In genomic region chr12:46818856-46819347, GRCm38 (mm10) we compare ENCODE assay signal across 8 mouse cellular contexts. TPM values are rescaled to one million over a fixed set of nuclear protein-coding genes. Genes with fewer than 3 reads are reported as not detected.
DNase-seq lines count a peak whose midpoint lies in the region; ATAC-seq and TF ChIP-seq lines count a peak whose summit lies in the region.

Gene Nova1, minus strand, starts transcription at chr12:46818929.

- peak; percentile 38 for ATAC-seq in heart, embryonic 13.5 days (ENCODE audit: extremely low read depth, insufficient number of reproducible peaks, low FRiP score, low TSS enrichment)
- peak; percentile 77 for ATAC-seq in kidney, postnatal 0 days (replicated peaks; ENCODE audit: low FRiP score, low read depth)
- peak; percentile 65 for ATAC-seq in liver, embryonic 11.5 days (replicated peaks; ENCODE audit: low FRiP score)
- peak; percentile 90 for ATAC-seq in neural tube, embryonic 13.5 days (ENCODE audit: low read depth)

- H3K36me3 ChIP-seq in forebrain, embryonic 10.5 days (replicated peaks), result no peaks in the 10 kb centered on the region
- H3K36me3 ChIP-seq in heart, embryonic 13.5 days, result no peaks in the 10 kb centered on the region
- H3K36me3 ChIP-seq in kidney, postnatal 0 days (ENCODE audit: insufficient read depth, low read length), result no peaks in the 10 kb centered on the region
- H3K36me3 ChIP-seq in liver, embryonic 11.5 days (ENCODE audit: control insufficient read depth, insufficient read depth, low read length), result no peaks in the 10 kb centered on the region
- no peaks in the 10 kb centered on the region for H3K36me3 ChIP-seq in neural tube, embryonic 13.5 days

- H3K9ac ChIP-seq in heart, embryonic 13.5 days, result peak within 1 kb of the TSS; percentile 89
- peak within 1 kb of the TSS; percentile 72 for H3K9ac ChIP-seq in kidney, postnatal 0 days (ENCODE audit: low read depth, low read length)
- H3K9ac ChIP-seq in liver, embryonic 11.5 days (ENCODE audit: low read depth, low read length), result peak within 1 kb of the TSS; percentile 76
- peak within 1 kb of the TSS; percentile 98 for H3K9ac ChIP-seq in neural tube, embryonic 13.5 days

- peaks cover 25% of the 10 kb centered on the region for H3K4me1 ChIP-seq in forebrain, embryonic 10.5 days
- H3K4me1 ChIP-seq in heart, embryonic 13.5 days, result peaks cover 5% of the 10 kb centered on the region
- H3K4me1 ChIP-seq in kidney, postnatal 0 days (replicated peaks; ENCODE audit: insufficient read depth, low read length), result no peaks in the 10 kb centered on the region
- no peaks in the 10 kb centered on the region for H3K4me1 ChIP-seq in liver, embryonic 11.5 days (replicated peaks; ENCODE audit: control insufficient read depth, insufficient read depth, low read length)
- no peaks in the 10 kb centered on the region; the same call in 1 of the 2 replicates for H3K4me1 ChIP-seq in neural tube, embryonic 13.5 days (replicated peaks)

- peak within 1 kb of the TSS; percentile 90 for H3K4me3 ChIP-seq in forebrain, embryonic 10.5 days
- H3K4me3 ChIP-seq in heart, embryonic 13.5 days, result peak within 1 kb of the TSS; percentile 87
- H3K4me3 ChIP-seq in kidney, postnatal 0 days (replicated peaks; ENCODE audit: low read depth, low read length), result peak within 1 kb of the TSS; percentile 73
- H3K4me3 ChIP-seq in liver, embryonic 11.5 days (ENCODE audit: low read depth, low read length), result peak within 1 kb of the TSS; percentile 78
- H3K4me3 ChIP-seq in neural tube, embryonic 13.5 days, result peak within 1 kb of the TSS; percentile 81

- H3K27me3 ChIP-seq in forebrain, embryonic 10.5 days (ENCODE audit: poor library complexity, severe bottlenecking), result no peaks in the 10 kb centered on the region
- no peaks in the 10 kb centered on the region for H3K27me3 ChIP-seq in heart, embryonic 13.5 days (replicated peaks)
- peaks cover 6% of the 10 kb centered on the region; the same call in 1 of the 2 replicates for H3K27me3 ChIP-seq in kidney, postnatal 0 days (ENCODE audit: insufficient read depth, low read length)
- peaks cover 8% of the 10 kb centered on the region; the same call in 1 of the 2 replicates for H3K27me3 ChIP-seq in liver, embryonic 11.5 days (replicated peaks; ENCODE audit: control insufficient read depth, insufficient read depth, low read length)
- H3K27me3 ChIP-seq in neural tube, embryonic 13.5 days, result no peaks in the 10 kb centered on the region

- H3K9me3 ChIP-seq in forebrain, embryonic 10.5 days, result no peaks in the 10 kb centered on the region
- H3K9me3 ChIP-seq in heart, embryonic 13.5 days, result no peaks in the 10 kb centered on the region
- H3K9me3 ChIP-seq in kidney, postnatal 0 days (replicated peaks; ENCODE audit: low read length), result no peaks in the 10 kb centered on the region
- no peaks in the 10 kb centered on the region for H3K9me3 ChIP-seq in liver, embryonic 11.5 days (ENCODE audit: control insufficient read depth, low read length)
- no peaks in the 10 kb centered on the region for H3K9me3 ChIP-seq in neural tube, embryonic 13.5 days

- no peak for TF ChIP-seq CTCF in kidney, postnatal 0 days (IDR thresholded peaks at IDR 0.05; ENCODE audit: low read depth)

- under 1% methylated on average over 55 of the region's 68 CpGs for WGBS in forebrain, embryonic 10.5 days
- WGBS in heart, embryonic 13.5 days, result 0% methylated on average over 25 of the region's 68 CpGs
- WGBS in kidney, postnatal 0 days, result under 1% methylated on average over 22 of the region's 68 CpGs
- under 1% methylated on average over 22 of the region's 68 CpGs for WGBS in liver, embryonic 11.5 days
- WGBS in neural tube, embryonic 13.5 days, result under 1% methylated on average over 35 of the region's 68 CpGs

- H3K27ac ChIP-seq in forebrain, embryonic 10.5 days, result peak within 1 kb of the TSS; percentile 99
- peak within 1 kb of the TSS; percentile 79 for H3K27ac ChIP-seq in heart, embryonic 13.5 days (replicated peaks)
- peak within 1 kb of the TSS; percentile 44; the same call in 1 of the 2 replicates for H3K27ac ChIP-seq in kidney, postnatal 0 days
- peak within 1 kb of the TSS; percentile 62 for H3K27ac ChIP-seq in liver, embryonic 11.5 days (ENCODE audit: low read depth, low read length)
- peak within 1 kb of the TSS; percentile 100 for H3K27ac ChIP-seq in neural tube, embryonic 13.5 days (replicated peaks)

- DNase-seq in 3T3-L1 (ENCODE audit: low read depth, low spot score), result peak; percentile 23
- peak; percentile 67 to 77 for DNase-seq in adrenal gland, postnatal 36 days
- DNase-seq in forebrain, embryonic 10.5 days (ENCODE audit: extremely low spot score, low spot score), result peak; percentile 82
- peak; percentile 68 for DNase-seq in kidney, postnatal 0 days (ENCODE audit: low spot score)
- peak; percentile 71 for DNase-seq in liver, embryonic 11.5 days (ENCODE audit: low spot score)
- DNase-seq in urinary bladder, postnatal 10 days (ENCODE audit: low spot score), result peak; percentile 19

- peak within 1 kb of the TSS; percentile 92 for H3K4me2 ChIP-seq in heart, embryonic 13.5 days
- peak within 1 kb of the TSS; percentile 87 for H3K4me2 ChIP-seq in kidney, postnatal 0 days (ENCODE audit: low read length)
- peak within 1 kb of the TSS; percentile 94 for H3K4me2 ChIP-seq in liver, embryonic 11.5 days
- H3K4me2 ChIP-seq in neural tube, embryonic 13.5 days, result peak within 1 kb of the TSS; percentile 64

RNA-seq across cellular contexts. Expression of gene Nova1, which starts in this region (rescaled TPM):
- total RNA-seq in adrenal gland, postnatal 36 days (2021), result 1 to 10 TPM; 4.0 to 4.5 TPM
- polyA plus RNA-seq in forebrain, embryonic 10.5 days (2016; fragmentation: Nextera tagmentation; extraction: Ambion mirVana), result 9.6 and 9.7 TPM in 2 replicates
- polyA plus RNA-seq in heart, embryonic 13.5 days (2015; fragmentation: Nextera tagmentation; extraction: Ambion mirVana), result 1.2 TPM in 2 replicates
- 0.86 and 0.87 TPM in 2 replicates for polyA plus RNA-seq in kidney, postnatal 0 days (2015; fragmentation: Nextera tagmentation; extraction: Ambion mirVana)
- polyA plus RNA-seq in liver, embryonic 11.5 days (2014; fragmentation: Nextera tagmentation; extraction: Ambion mirVana), result 1.6 and 2.1 TPM in 2 replicates
- 94.2 and 98.2 TPM in 2 replicates for polyA plus RNA-seq in neural tube, embryonic 13.5 days (2015; fragmentation: Nextera tagmentation; extraction: Ambion mirVana)

Comparison
In these comparisons a context has a peak if more than half of its experiments do, and no peak if none do; other contexts are left out.
1. Peak in every context shown above with its lines: DNase-seq, ATAC-seq, H3K4me3 ChIP-seq and H3K27ac ChIP-seq.
2. Peak in DNase-seq, ATAC-seq, H3K4me3 ChIP-seq, H3K27ac ChIP-seq, H3K9ac ChIP-seq and H3K4me2 ChIP-seq in kidney, postnatal 0 days; RNA of the gene not detected or under 1 TPM.
3. DNase-seq: peak in every context shown above with its lines; median percentile 82 in forebrain, embryonic 10.5 days; 72 in adrenal gland, postnatal 36 days; 71 in liver, embryonic 11.5 days; 68 in kidney, postnatal 0 days; 23 in 3T3-L1; 19 in urinary bladder, postnatal 10 days.
4. H3K27ac ChIP-seq: peak in every context shown above with its lines; median percentile 100 in neural tube, embryonic 13.5 days; 99 in forebrain, embryonic 10.5 days; 79 in heart, embryonic 13.5 days; 62 in liver, embryonic 11.5 days; 44 in kidney, postnatal 0 days.
5. ATAC-seq: peak in every context shown above with its lines; median percentile 90 in neural tube, embryonic 13.5 days; 77 in kidney, postnatal 0 days; 65 in liver, embryonic 11.5 days; 38 in heart, embryonic 13.5 days.